Mouse (Mus musculus) MEL (cell line): Measurements from ENCODE around the gene Dennd1b. TPM values are rescaled to one million over a fixed set of nuclear protein-coding genes. Genes with fewer than 3 reads are reported as not detected.

Experiments used
- DNase-seq: peaks from one replicate; pipeline ENCODE4 v3.0.0; 2011; ENCODE audit warnings: low read depth, low spot score
- H3K27ac ChIP-seq: 2 replicates; pipeline ENCODE4 v1.5.1; 2012; ENCODE audit warnings: low read depth, mild to moderate bottlenecking, control low read depth, low read length, moderate library complexity; ENCODE audit not compliant: control insufficient read depth
- H3K27me3 ChIP-seq, 2 experiments: fragments of 150-350 bp in 1 of 2; sonication (generic) in 1 of 2; 2 replicates each; pipeline ENCODE4 v1.6.1; 2012; ENCODE audit warnings: low read length in 2 of 2, mild to moderate bottlenecking in 2 of 2, improper control_type of control experiment in 1 of 2, moderate library complexity in 1 of 2; ENCODE audit not compliant: insufficient read depth in 2 of 2, control insufficient read depth in 1 of 2
- H3K36me3 ChIP-seq, 2 experiments: 2 replicates each; pipeline ENCODE4 v1.6.1; 2012 to 2014; ENCODE audit warnings: low read length in 2 of 2, improper control_type of control experiment in 1 of 2, inconsistent platforms in 1 of 2, mild to moderate bottlenecking in 1 of 2; ENCODE audit not compliant: insufficient read depth in 2 of 2, control insufficient read depth in 1 of 2
- H3K4me1 ChIP-seq, 2 experiments: fragments of 150-350 bp in 1 of 2; sonication (generic) in 1 of 2; 2 replicates each; pipeline ENCODE4 v1.6.1; 2012; ENCODE audit warnings: low read length in 2 of 2, improper control_type of control experiment in 1 of 2, mild to moderate bottlenecking in 1 of 2; ENCODE audit not compliant: insufficient read depth in 2 of 2, control insufficient read depth in 1 of 2
- H3K4me3 ChIP-seq, 2 experiments: fragments of 150-350 bp in 1 of 2; sonication (generic) in 1 of 2; 2 replicates each; pipeline ENCODE4 v1.5.1; 2012; ENCODE audit warnings: low read depth in 2 of 2, low read length in 2 of 2, mild to moderate bottlenecking in 2 of 2, moderate library complexity in 2 of 2, control low read depth in 1 of 2, improper control_type of control experiment in 1 of 2; ENCODE audit not compliant: control insufficient read depth in 1 of 2, insufficient read depth in 1 of 2
- H3K79me2 ChIP-seq: 2 replicates; pipeline ENCODE4 v1.6.1; 2012; ENCODE audit warnings: mild to moderate bottlenecking, low read length, moderate library complexity; ENCODE audit not compliant: control insufficient read depth, poor library complexity, insufficient read depth
- H3K9ac ChIP-seq: 2 replicates; pipeline ENCODE4 v1.6.1; 2012; ENCODE audit warnings: low read depth, mild to moderate bottlenecking, control low read depth, low read length, moderate library complexity; ENCODE audit not compliant: control insufficient read depth, poor library complexity, severe bottlenecking
- H3K9me3 ChIP-seq: fragments of 150-350 bp; sonication (generic); replicated peaks from 2 replicates; pipeline ENCODE4 v1.6.1; 2012; ENCODE audit warnings: mild to moderate bottlenecking, low read length, improper control_type of control experiment, moderate library complexity; ENCODE audit not compliant: insufficient read depth
- CHD2 ChIP-seq: IDR thresholded peaks from 2 replicates; pipeline ENCODE4 v1.6.1; 2011; ENCODE audit warnings: low read length, improper control_type of control experiment
- CTCF ChIP-seq, 3 experiments: IDR thresholded peaks in 2 of 3; conservative IDR thresholded peaks in 1 of 3; 2 replicates each; pipeline ENCODE4 v1.5.1; 2011 to 2012; ENCODE audit warnings: low read length in 3 of 3, low read depth in 2 of 3, mild to moderate bottlenecking in 2 of 3, improper control_type of control experiment in 1 of 3, inconsistent platforms in 1 of 3, mixed read lengths in 1 of 3, moderate library complexity in 1 of 3; ENCODE audit not compliant: control insufficient read depth in 1 of 3, insufficient read depth in 1 of 3, poor library complexity in 1 of 3, severe bottlenecking in 1 of 3
- EP300 ChIP-seq, 2 experiments: IDR thresholded peaks; 2 replicates each; pipeline ENCODE4 v1.6.1; 2011; ENCODE audit warnings: improper control_type of control experiment in 2 of 2, low read length in 2 of 2, low read depth in 1 of 2, mild to moderate bottlenecking in 1 of 2
- GABPA ChIP-seq: IDR thresholded peaks from 2 replicates; pipeline ENCODE4 v1.6.1; 2012; ENCODE audit warnings: low read depth, mild to moderate bottlenecking, inconsistent platforms, low read length, improper control_type of control experiment, moderate library complexity
- GATA1 ChIP-seq: IDR thresholded peaks from 2 replicates; pipeline ENCODE4 v1.6.1; 2011; ENCODE audit warnings: low read depth, low read length, improper control_type of control experiment
- HCFC1 ChIP-seq: IDR thresholded peaks from 2 replicates; pipeline ENCODE4 v1.6.1; 2012; ENCODE audit warnings: low read depth, mild to moderate bottlenecking, inconsistent platforms, low read length, improper control_type of control experiment, moderate library complexity
- JUND ChIP-seq: IDR thresholded peaks from 2 replicates; pipeline ENCODE4 v1.6.1; 2011; ENCODE audit warnings: low read depth, mild to moderate bottlenecking, improper control_type of control experiment, low read length
- KAT2A ChIP-seq: conservative IDR thresholded peaks from 2 replicates; pipeline ENCODE4 v1.6.1; 2012; ENCODE audit warnings: low read depth, low read length, improper control_type of control experiment, inconsistent platforms
- MAFK ChIP-seq: IDR thresholded peaks from 2 replicates; pipeline ENCODE4 v1.6.1; 2011; ENCODE audit warnings: low read depth, mild to moderate bottlenecking, low read length, improper control_type of control experiment, borderline replicate concordance
- MAX ChIP-seq: IDR thresholded peaks from 2 replicates; pipeline ENCODE4 v1.6.1; 2011; ENCODE audit warnings: low read length, improper control_type of control experiment
- MAZ ChIP-seq: IDR thresholded peaks from 2 replicates; pipeline ENCODE4 v1.6.1; 2012; ENCODE audit warnings: low read depth, mild to moderate bottlenecking, inconsistent platforms, low read length, improper control_type of control experiment
- MEF2A ChIP-seq: IDR thresholded peaks from 2 replicates; pipeline ENCODE4 v1.6.1; 2014; ENCODE audit warnings: low read depth, mild to moderate bottlenecking, inconsistent platforms, low read length, improper control_type of control experiment; ENCODE audit not compliant: poor library complexity, insufficient replicate concordance, severe bottlenecking; ENCODE audit errors: extremely low read depth
- MXI1 ChIP-seq: IDR thresholded peaks from 2 replicates; pipeline ENCODE4 v1.6.1; 2011; ENCODE audit warnings: mild to moderate bottlenecking, low read depth, low read length, improper control_type of control experiment
- MYC ChIP-seq: IDR thresholded peaks from 2 replicates; pipeline ENCODE4 v1.6.1; 2011; ENCODE audit warnings: low read depth, mild to moderate bottlenecking, low read length, improper control_type of control experiment, moderate library complexity
- NELFE ChIP-seq: IDR thresholded peaks from 2 replicates; pipeline ENCODE4 v1.6.1; 2011; ENCODE audit warnings: low read depth, low read length, improper control_type of control experiment
- NRF1 ChIP-seq: IDR thresholded peaks from 2 replicates; pipeline ENCODE4 v1.6.1; 2014; ENCODE audit warnings: low read depth, mild to moderate bottlenecking, inconsistent platforms, low read length, improper control_type of control experiment, moderate library complexity; ENCODE audit not compliant: poor library complexity, insufficient read depth, severe bottlenecking
- POLR2A ChIP-seq, 2 experiments: IDR thresholded peaks; 2 replicates each; pipeline ENCODE4 v1.6.1; 2011 to 2012; ENCODE audit warnings: low read length in 2 of 2, mild to moderate bottlenecking in 2 of 2, control low read depth in 1 of 2, improper control_type of control experiment in 1 of 2, low read depth in 1 of 2, moderate library complexity in 1 of 2; ENCODE audit not compliant: control insufficient read depth in 1 of 2, insufficient read depth in 1 of 2, poor library complexity in 1 of 2
- POLR2AphosphoS5 ChIP-seq: IDR thresholded peaks from 2 replicates; pipeline ENCODE4 v1.6.1; 2012; ENCODE audit warnings: low read depth, borderline replicate concordance, mild to moderate bottlenecking, inconsistent platforms, low read length, moderate library complexity, mixed read lengths
- RAD21 ChIP-seq: IDR thresholded peaks from 2 replicates; pipeline ENCODE4 v1.6.1; 2011; ENCODE audit warnings: mild to moderate bottlenecking, low read depth, low read length, improper control_type of control experiment
- RCOR1 ChIP-seq: IDR thresholded peaks from 2 replicates; pipeline ENCODE4 v1.6.1; 2012; ENCODE audit warnings: low read depth, mild to moderate bottlenecking, inconsistent platforms, low read length, improper control_type of control experiment
- TAL1 ChIP-seq: IDR thresholded peaks from 2 replicates; pipeline ENCODE4 v1.6.1; 2012; ENCODE audit warnings: mild to moderate bottlenecking, inconsistent platforms, low read length, moderate library complexity, mixed read lengths
- TBP ChIP-seq: IDR thresholded peaks from 2 replicates; pipeline ENCODE4 v1.8.0; 2011; ENCODE audit warnings: low read depth, low read length, improper control_type of control experiment
- TCF12 ChIP-seq: IDR thresholded peaks from 2 replicates; pipeline ENCODE4 v1.6.1; 2014; ENCODE audit warnings: low read depth, mild to moderate bottlenecking, inconsistent platforms, low read length, improper control_type of control experiment, moderate library complexity
- USF2 ChIP-seq, 2 experiments: IDR thresholded peaks; 2 replicates each; pipeline ENCODE4 v1.6.1; 2011 to 2012; ENCODE audit warnings: improper control_type of control experiment in 2 of 2, low read length in 2 of 2, borderline replicate concordance in 1 of 2, inconsistent platforms in 1 of 2, low read depth in 1 of 2, mild to moderate bottlenecking in 1 of 2; ENCODE audit not compliant: insufficient read depth in 1 of 2
- ZC3H11A ChIP-seq: IDR thresholded peaks from 2 replicates; pipeline ENCODE4 v1.6.1; 2012; ENCODE audit warnings: low read depth, mild to moderate bottlenecking, inconsistent platforms, low read length, improper control_type of control experiment
- ZMIZ1 ChIP-seq: IDR thresholded peaks from 2 replicates; pipeline ENCODE4 v1.6.1; 2012; ENCODE audit warnings: low read depth, mild to moderate bottlenecking, inconsistent platforms, low read length, improper control_type of control experiment, moderate library complexity
- polyA plus RNA-seq, 2 experiments: library from polyadenylated mRNA; stranded (reverse) in 1 of 2; unstranded in 1 of 2; fragments of >175 nt in 1 of 2; fragments of >200 nt in 1 of 2; gene quantifications; 2 replicates each; pipeline versions ENCODE4 v1.2.1 to v1.2.4; 2012; ENCODE audit warnings: low replicate concordance in 2 of 2, low read depth in 1 of 2; ENCODE audit not compliant: insufficient read length in 2 of 2, insufficient read depth in 1 of 2, missing spikeins in 1 of 2
- total RNA-seq: library from RNA; depleted of rRNA; stranded (reverse); fragments of 300-350 nt; gene quantifications from 2 replicates; pipeline ENCODE4 v1.2.3, GENCODE M21; 2012

The Dennd1b gene
- total and polyA plus RNA-seq, 3 experiments = 3.9 to 4.1 TPM; not detected in 1

- no peak for DNase-seq
These were observed 66.3 kb downstream of the Dennd1b start for GRCm38 (mm10) chr1:139029521-139029920.

GRCm38 (mm10) chr1:139032411-139032810, 69.2 kb downstream of the Dennd1b start:
- no peak overlapping the region for H3K9ac ChIP-seq
- no peak overlapping the region for H3K4me3 ChIP-seq
- H3K79me2 ChIP-seq = no peaks in the 10 kb centered on the region
- peaks cover 0 to 5% of the 10 kb centered on the region in 2 experiments; a peak in 2 of 4 replicates for H3K36me3 ChIP-seq
- no peaks in the 10 kb centered on the region for H3K9me3 ChIP-seq
- H3K27ac ChIP-seq = no peak overlapping the region
- no peak for TF ChIP-seq GATA1
- TF ChIP-seq ZMIZ1 = no peak
- TF ChIP-seq NELFE = no peak
- TF ChIP-seq CHD2 = no peak
- TF ChIP-seq HCFC1 = no peak
- no peak for TF ChIP-seq EP300 (IDR thresholded peaks at IDR 0.05; ENCODE audit: low read depth in 1 of 2, low read length in 2 of 2)
- TF ChIP-seq TAL1 = no peak
- TF ChIP-seq MAX = no peak
- no peak for TF ChIP-seq JUND
- no peak for TF ChIP-seq GABPA
- TF ChIP-seq MYC = no peak
- TF ChIP-seq, all 39 proteins: peak for 0
- DNase-seq = no peak
- Histone ChIP-seq H3K27me3 (no peaks in the 10 kb centered on the region; a peak in 1 of 4 replicates), H3K4me1 (peaks cover 2 to 7% of the 10 kb centered on the region in 2 experiments; a peak in 2 of 4 replicates)

More at GRCm38 (mm10) chr1:139029521-139029920, 66.3 kb downstream of the Dennd1b start:
- Histone ChIP-seq H3K4me3 (no peak overlapping the region), H3K4me1 (peaks cover 0 to 2% of the 10 kb centered on the region in 2 experiments; a peak in 1 of 4 replicates), H3K79me2 (no peaks in the 10 kb centered on the region), H3K9me3 (no peaks in the 10 kb centered on the region), H3K36me3 (peaks cover 0 to 2% of the 10 kb centered on the region in 2 experiments; a peak in 2 of 4 replicates), H3K27ac (no peak overlapping the region), H3K27me3 (no peaks in the 10 kb centered on the region; a peak in 1 of 4 replicates), H3K9ac (no peak overlapping the region)
- TF ChIP-seq MXI1 (no peak), KAT2A (no peak), RCOR1 (no peak), POLR2AphosphoS5 (no peak), POLR2A (IDR thresholded peaks at IDR 0.05; ENCODE audit: control insufficient read depth in 1 of 2, insufficient read depth in 1 of 2, low read depth in 1 of 2, low read length in 2 of 2, poor library complexity in 1 of 2) (no peak), USF2 (IDR thresholded peaks at IDR 0.05; ENCODE audit: borderline replicate concordance in 1 of 2, insufficient read depth in 1 of 2, low read depth in 1 of 2, low read length in 2 of 2) (no peak), MAFK (no peak), TCF12 (no peak), HCFC1 (no peak), TBP (no peak), MEF2A (no peak), NRF1 (no peak), ZC3H11A (no peak), RAD21 (no peak), MAZ (no peak), GABPA (no peak), CTCF (IDR thresholded peaks at IDR 0.05 in 2 of 3, conservative IDR thresholded peaks at IDR 0.05 in 1 of 3; ENCODE audit: control insufficient read depth in 1 of 3, insufficient read depth in 1 of 3, low read depth in 2 of 3, low read length in 3 of 3, poor library complexity in 1 of 3, severe bottlenecking in 1 of 3) (no peak)
